8 mouse cellular contexts compared by ENCODE assay signal in genomic region chr6:119848696-119849347, GRCm38 (mm10). TPM values are rescaled to one million over a fixed set of nuclear protein-coding genes. Genes with fewer than 3 reads are reported as not detected.
DNase-seq lines count a peak whose midpoint lies in the region; ATAC-seq and TF ChIP-seq lines count a peak whose summit lies in the region.

No protein-coding gene starts in this region.

- peaks cover 4% of the 10 kb centered on the region; the same call in 1 of the 2 replicates for H3K4me1 ChIP-seq in liver, adult 2 months (ENCODE audit: control insufficient read depth, insufficient read depth, low read length)
- H3K4me1 ChIP-seq in embryonic facial prominence, embryonic 10.5 days = peaks cover 20% of the 10 kb centered on the region
- peaks cover 12% of the 10 kb centered on the region; the same call in 1 of the 2 replicates for H3K4me1 ChIP-seq in intestine, embryonic 16.5 days (ENCODE audit: control insufficient read depth, insufficient read depth, low read length)
- peaks cover 30% of the 10 kb centered on the region for H3K4me1 ChIP-seq in neural tube, embryonic 13.5 days (replicated peaks)

- no peak for ATAC-seq in intestine, embryonic 16.5 days
- ATAC-seq in neural tube, embryonic 13.5 days (ENCODE audit: low read depth) = no peak; the same call in 1 of the 2 replicates

- no peaks in the 10 kb centered on the region for H3K36me3 ChIP-seq in liver, adult 2 months (ENCODE audit: control insufficient read depth, insufficient read depth, low read length)
- no peaks in the 10 kb centered on the region for H3K36me3 ChIP-seq in embryonic facial prominence, embryonic 10.5 days (replicated peaks)
- no peaks in the 10 kb centered on the region for H3K36me3 ChIP-seq in intestine, embryonic 16.5 days (ENCODE audit: control insufficient read depth, insufficient read depth, low read length)
- no peaks in the 10 kb centered on the region for H3K36me3 ChIP-seq in neural tube, embryonic 13.5 days

- no peaks in the 10 kb centered on the region for H3K9me3 ChIP-seq in embryonic facial prominence, embryonic 10.5 days
- no peaks in the 10 kb centered on the region for H3K9me3 ChIP-seq in intestine, embryonic 16.5 days (ENCODE audit: control insufficient read depth, low read length)
- no peaks in the 10 kb centered on the region for H3K9me3 ChIP-seq in neural tube, embryonic 13.5 days

- no peak for TF ChIP-seq POLR2A in liver, adult 2 months (IDR thresholded peaks at IDR 0.05; ENCODE audit: extremely low read depth, insufficient read depth, low read length)

- peak overlapping the region; percentile 70 for H3K27ac ChIP-seq in liver, adult 2 months (replicated peaks; ENCODE audit: insufficient read depth, low read depth, low read length)
- peak overlapping the region; percentile 98 for H3K27ac ChIP-seq in embryonic facial prominence, embryonic 10.5 days (replicated peaks)
- H3K27ac ChIP-seq in intestine, embryonic 16.5 days (ENCODE audit: low read length) = peak overlapping the region; percentile 92
- H3K27ac ChIP-seq in neural tube, embryonic 13.5 days (replicated peaks) = peak overlapping the region; percentile 98

- peak overlapping the region; percentile 50 for H3K9ac ChIP-seq in liver, adult 2 months (ENCODE audit: low read depth, low read length)
- H3K9ac ChIP-seq in intestine, embryonic 16.5 days (ENCODE audit: low read depth, low read length) = peak overlapping the region; percentile 93
- peak overlapping the region; percentile 94 for H3K9ac ChIP-seq in neural tube, embryonic 13.5 days

- no peak for DNase-seq in liver, adult 2 months (ENCODE audit: extremely low read depth, low read depth, low spot score)
- DNase-seq in liver = no peak
- DNase-seq in embryonic facial prominence, embryonic 10.5 days (ENCODE audit: low spot score) = no peak
- DNase-seq in urinary bladder, postnatal 10 days (ENCODE audit: low spot score) = no peak
- no peak for DNase-seq in spleen, adult 12 weeks (ENCODE audit: low spot score)
- DNase-seq in right cerebral cortex, postnatal 14 days = no peak

- H3K27me3 ChIP-seq in liver, adult 2 months (ENCODE audit: control insufficient read depth, insufficient read depth, low read length) = no peaks in the 10 kb centered on the region
- H3K27me3 ChIP-seq in embryonic facial prominence, embryonic 10.5 days (replicated peaks; ENCODE audit: low read depth, poor library complexity, severe bottlenecking) = no peaks in the 10 kb centered on the region
- no peaks in the 10 kb centered on the region for H3K27me3 ChIP-seq in intestine, embryonic 16.5 days (replicated peaks; ENCODE audit: control insufficient read depth, insufficient read depth, low read length)
- no peaks in the 10 kb centered on the region for H3K27me3 ChIP-seq in neural tube, embryonic 13.5 days

- TF ChIP-seq CTCF in liver, adult 2 months (IDR thresholded peaks at IDR 0.05; ENCODE audit: low read depth, low read length) = no peak

- peak overlapping the region; percentile 99 for H3K4me3 ChIP-seq in liver, adult 2 months (ENCODE audit: insufficient read depth, low read depth, low read length)
- H3K4me3 ChIP-seq in embryonic facial prominence, embryonic 10.5 days = peak overlapping the region; percentile 91
- H3K4me3 ChIP-seq in intestine, embryonic 16.5 days (ENCODE audit: low read length) = peak overlapping the region; percentile 91
- peak overlapping the region; percentile 80 for H3K4me3 ChIP-seq in neural tube, embryonic 13.5 days

- 14% methylated on average over 13 of the region's 13 CpGs for WGBS in liver, adult 2 months
- WGBS in embryonic facial prominence, embryonic 10.5 days = 24% methylated on average over 13 of the region's 13 CpGs
- 18% methylated on average over 13 of the region's 13 CpGs for WGBS in intestine, embryonic 16.5 days
- WGBS in neural tube, embryonic 13.5 days = 20% methylated on average over 13 of the region's 13 CpGs

- H3K4me2 ChIP-seq in intestine, embryonic 16.5 days (ENCODE audit: low read depth, low read length) = peak overlapping the region; percentile 77
- H3K4me2 ChIP-seq in neural tube, embryonic 13.5 days = peak overlapping the region; percentile 69

- peaks cover 9% of the 10 kb centered on the region; the same call in 1 of the 2 replicates for H3K79me2 ChIP-seq in liver, adult 2 months (ENCODE audit: control insufficient read depth, insufficient read depth, low read length)

RNA-seq across cellular contexts. Expression of gene Erc1, which starts 0.9 kb away (rescaled TPM):
- 13.9 and 14.2 TPM in 2 replicates for total RNA-seq in liver, adult 2 months (2014; rRNA removed)
- polyA plus RNA-seq in liver, adult 2 months (2012; rRNA removed) = 6.3 and 6.7 TPM in 2 replicates
- 24.9 and 25.2 TPM in 2 replicates for polyA plus RNA-seq in embryonic facial prominence, embryonic 10.5 days (2016; fragmentation: Nextera tagmentation; extraction: Ambion mirVana)
- 7.0 and 8.0 TPM in 2 replicates for polyA plus RNA-seq in intestine, embryonic 16.5 days (2015; fragmentation: Nextera tagmentation; extraction: Ambion mirVana)
- polyA plus RNA-seq in neural tube, embryonic 13.5 days (2015; fragmentation: Nextera tagmentation; extraction: Ambion mirVana) = 38.1 and 42.0 TPM in 2 replicates

RNA-seq across cellular contexts. Expression of gene Rad52, which starts 53.7 kb away (rescaled TPM):
- total RNA-seq in liver, adult 2 months (2014; rRNA removed) = 10.5 and 11.5 TPM in 2 replicates
- polyA plus RNA-seq in liver, adult 2 months (2012; rRNA removed) = 7.9 and 10.3 TPM in 2 replicates
- 23.7 and 24.0 TPM in 2 replicates for polyA plus RNA-seq in embryonic facial prominence, embryonic 10.5 days (2016; fragmentation: Nextera tagmentation; extraction: Ambion mirVana)
- 15.6 and 17.4 TPM in 2 replicates for polyA plus RNA-seq in intestine, embryonic 16.5 days (2015; fragmentation: Nextera tagmentation; extraction: Ambion mirVana)
- polyA plus RNA-seq in neural tube, embryonic 13.5 days (2015; fragmentation: Nextera tagmentation; extraction: Ambion mirVana) = 26.1 and 28.5 TPM in 2 replicates
